Mouse (Mus musculus) activated CD4-positive, CD25-positive, alpha-beta regulatory T cell, adult 4 months (primary cell): ENCODE measurements around the gene Fbxw18. TPM values are rescaled to one million over a fixed set of nuclear protein-coding genes. Genes with fewer than 3 reads are reported as not detected.
"Not testable (repeated sequence)": the region's sequence is repeated elsewhere in the genome, so short reads cannot be mapped to it uniquely, and the experiment has no call there.

Experiments used
- ATAC-seq: one replicate; pipeline ENCODE4 v1.8.0; 2017
- polyA plus RNA-seq, 2 experiments: library from polyadenylated mRNA; unstranded; fragments of 100-300 nt; shearing (Covaris generic); gene quantifications; one replicate each; pipeline ENCODE4 v1.2.1; 2017

The Fbxw18 gene
- not detected for polyA plus RNA-seq

DNA sequence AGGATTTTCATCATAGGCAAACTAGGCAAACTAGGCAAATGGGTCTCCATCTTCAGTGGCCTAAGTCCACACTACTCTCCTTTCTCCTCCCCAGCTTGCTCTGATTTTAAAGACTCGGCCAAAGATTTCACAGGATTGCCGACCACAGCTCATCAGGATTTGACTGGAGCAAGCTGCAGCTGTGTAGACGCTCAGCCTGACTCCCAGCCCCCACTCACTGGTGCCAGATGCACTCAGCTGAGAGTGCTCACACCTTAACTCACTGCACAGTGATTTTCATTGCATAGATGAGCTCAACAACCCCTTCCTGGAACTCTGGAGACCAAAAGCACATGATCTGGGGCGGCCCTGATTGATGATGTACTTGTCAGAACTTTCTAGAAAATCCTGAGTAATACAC is at the start of gene Fbxw18:
Gene Fbxw18, minus strand, starts transcription at position 101 of the 400 bp plus-strand sequence.
- not testable (repeated sequence) for ATAC-seq

DNA sequence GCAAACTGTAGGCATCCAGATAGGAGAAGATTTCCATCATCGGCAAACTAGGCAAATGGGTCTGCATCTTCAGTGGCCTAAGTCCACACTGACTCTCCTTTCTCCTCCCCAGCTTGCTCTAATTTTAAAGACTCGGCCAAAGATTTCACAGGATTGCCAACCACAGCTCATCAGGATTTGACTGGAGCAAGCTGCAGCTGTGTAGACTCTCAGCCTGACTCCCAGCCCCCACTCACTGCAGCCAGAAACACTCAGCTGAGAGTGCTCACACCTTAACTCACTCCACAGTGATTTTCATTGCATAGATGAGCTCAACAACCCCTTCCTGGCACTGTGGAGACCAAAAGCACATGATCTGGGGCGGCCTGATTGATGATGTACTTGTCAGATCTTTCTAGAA is 43.5 kb upstream of the Fbxw18 start, which contains the start of gene Fbxw26:
Gene Fbxw26, minus strand, starts transcription at position 101 of the 400 bp plus-strand sequence.
- ATAC-seq: not testable (repeated sequence)

DNA sequence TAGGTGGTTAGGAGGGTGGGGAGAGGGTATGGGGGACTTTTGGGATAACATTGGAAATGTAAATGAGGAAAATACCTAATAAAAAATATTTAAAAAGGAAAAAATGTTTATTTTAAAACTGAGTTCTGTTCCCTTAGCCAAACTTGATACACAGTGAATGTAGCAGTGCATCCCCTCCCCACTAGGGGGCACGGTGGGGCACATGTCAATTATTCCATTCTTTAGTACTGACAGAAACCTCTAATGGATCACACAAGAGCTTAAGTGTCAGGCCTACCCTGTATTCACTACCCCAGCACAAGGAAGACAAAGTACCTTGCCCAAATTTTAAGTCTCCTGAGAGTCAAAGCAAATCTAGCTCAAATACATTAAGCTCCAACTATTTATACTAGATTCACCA is 17.2 kb downstream of the Fbxw18 start:
- ATAC-seq: no peak

DNA sequence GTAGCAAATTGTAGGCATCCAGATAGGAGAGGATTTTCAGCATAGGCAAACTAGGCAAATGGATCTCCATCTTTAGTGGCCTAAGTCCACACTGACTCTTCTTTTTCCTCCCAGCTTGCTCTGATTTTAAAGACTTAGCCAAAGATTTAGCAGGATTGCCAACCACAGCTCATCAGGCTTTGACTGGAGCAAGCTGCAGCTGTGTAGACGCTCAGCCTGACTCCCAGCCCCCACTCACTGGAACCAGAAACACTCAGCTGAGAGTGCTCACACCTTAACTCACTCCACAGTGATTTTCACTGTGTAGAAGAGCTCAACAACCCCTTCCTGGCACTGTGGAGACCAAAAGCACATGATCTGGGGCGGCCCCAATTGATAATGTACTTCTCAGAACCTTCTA is 37.9 kb downstream of the Fbxw18 start, which contains the start of gene Fbxw25:
Gene Fbxw25, minus strand, starts transcription at position 101 of the 400 bp plus-strand sequence.
- not testable (repeated sequence) for ATAC-seq

Other genes with a start within 250 kb of the Fbxw18 start
- gene Fbxw19, start 206.8 kb downstream of the Fbxw18 start, polyA plus RNA-seq: under 1 TPM in 1 of 2 experiments, not detected in 1; 0.20 TPM
- not detected for gene Fbxw15, start 134.4 kb downstream of the Fbxw18 start, polyA plus RNA-seq
- gene Fbxw24, start 76.6 kb downstream of the Fbxw18 start, polyA plus RNA-seq: not detected
- not detected for gene Fbxw25, start 38.0 kb downstream of the Fbxw18 start, polyA plus RNA-seq
- not detected for gene Fbxw26, start 43.4 kb upstream of the Fbxw18 start, polyA plus RNA-seq
- gene Fbxw27, start 88.0 kb upstream of the Fbxw18 start, polyA plus RNA-seq: not detected
- not detected for gene Spink8, start 109.6 kb upstream of the Fbxw18 start, polyA plus RNA-seq
- gene Nme6, start 130.0 kb upstream of the Fbxw18 start, polyA plus RNA-seq: 1 to 10 TPM; 6.7 to 8.9 TPM
- gene Camp, start 146.9 kb upstream of the Fbxw18 start, polyA plus RNA-seq: not detected
- 1 to 10 TPM; 7.1 to 7.7 TPM for gene Cdc25a, start 172.9 kb upstream of the Fbxw18 start, polyA plus RNA-seq
- gene Map4, start 228.8 kb upstream of the Fbxw18 start, polyA plus RNA-seq: 10 to 100 TPM; 40.8 to 42.7 TPM